Mouse (Mus musculus) spleen, adult 18-20 months (tissue): Measurements from ENCODE around the gene Mtx2.

Experiments used
- DNase-seq, 2 experiments: peaks; one replicate each; pipeline ENCODE4 v3.0.0; 2022; ENCODE audit warnings: mixed read lengths in 2 of 2

Mtx2 gene

DNA sequence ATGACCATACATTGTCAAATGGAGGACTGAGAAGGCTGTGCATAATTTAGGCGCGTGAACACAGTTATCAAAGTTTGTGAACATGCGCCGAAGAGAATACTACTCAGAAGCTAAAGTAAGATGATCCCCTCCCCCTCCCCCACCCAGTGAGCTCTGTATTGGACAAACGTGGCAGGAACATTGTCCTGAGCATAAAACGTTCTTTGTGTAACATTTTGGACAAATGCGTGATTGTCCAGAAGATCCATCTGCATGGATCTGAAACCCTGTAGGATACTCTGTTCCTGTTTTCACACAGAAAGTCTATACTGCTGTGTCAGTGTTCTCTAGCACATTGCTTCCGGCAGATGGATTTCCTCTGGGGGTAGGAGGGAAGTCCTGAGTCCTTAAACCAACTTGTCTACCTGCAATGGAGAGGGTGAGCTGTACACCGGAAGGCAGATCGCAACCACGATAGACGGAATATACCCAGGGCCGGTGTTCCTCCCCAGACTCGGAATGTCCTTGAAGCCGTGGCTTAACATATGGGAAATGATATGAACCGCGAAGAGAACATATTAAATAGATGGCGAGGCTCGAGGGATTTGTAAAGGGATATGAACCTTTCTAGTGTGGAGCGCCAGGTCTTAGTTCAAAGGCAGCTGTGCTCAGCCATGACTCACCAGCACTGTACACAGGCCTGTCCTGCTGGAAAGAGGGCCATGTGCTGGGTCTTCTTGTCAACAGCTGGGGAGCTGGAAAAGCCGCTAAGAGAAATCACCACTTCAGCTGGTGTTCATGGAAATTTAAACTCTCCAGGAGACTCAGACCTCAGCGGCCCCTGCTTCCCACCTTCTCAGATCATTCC is 100.6 kb downstream of the Mtx2 start:
- DNase-seq = no peak
